Mouse (Mus musculus): ENCODE results near the gene Zswim3. TPM values are rescaled to one million over a fixed set of nuclear protein-coding genes. Genes with fewer than 3 reads are reported as not detected.

The Zswim3 gene
- polyA plus RNA-seq (2014; fragmentation: Nextera tagmentation; extraction: Ambion mirVana): 6.0 and 6.4 TPM in 2 replicates

GRCm38 (mm10) chr2:164804533-164805331, at the start of gene Zswim3, which contains the start of gene Acot8:
Zswim3 (plus strand) TSS chr2:164805098.
Acot8 (minus strand) TSS chr2:164804882.
- Histone ChIP-seq H3K4me3 (ENCODE audit: low read depth, low read length) (peak within 1 kb of the TSS; percentile 76), H3K9ac (ENCODE audit: low read depth, low read length) (peak within 1 kb of the TSS; percentile 83), H3K9me3 (ENCODE audit: control insufficient read depth, low read length) (no peaks in the 10 kb centered on the region), H3K27me3 (replicated peaks; ENCODE audit: control insufficient read depth, insufficient read depth, low read length) (no peaks in the 10 kb centered on the region), H3K36me3 (ENCODE audit: control insufficient read depth, insufficient read depth, low read length) (peaks cover 24% of the 10 kb centered on the region), H3K4me1 (ENCODE audit: control insufficient read depth, insufficient read depth, low read length) (peaks cover 13% of the 10 kb centered on the region; the same call in 1 of the 2 replicates), H3K27ac (replicated peaks; ENCODE audit: low read depth, low read length) (peak within 1 kb of the TSS; percentile 84), H3K4me2 (ENCODE audit: low read depth, low read length) (peak within 1 kb of the TSS; percentile 82)
- DNase-seq (ENCODE audit: low spot score): peak; percentile 98
- ATAC-seq (ENCODE audit: low read depth): peak; percentile 96
- WGBS: 0% methylated on average over 42 of the region's 47 CpGs

GRCm38 (mm10) chr2:164757841-164758240, 47.1 kb upstream of the Zswim3 start:
- DNase-seq (ENCODE audit: low spot score): no peak
- Histone ChIP-seq H3K27ac (replicated peaks; ENCODE audit: low read depth, low read length) (no peak overlapping the region), H3K9me3 (ENCODE audit: control insufficient read depth, low read length) (no peaks in the 10 kb centered on the region), H3K27me3 (replicated peaks; ENCODE audit: control insufficient read depth, insufficient read depth, low read length) (no peaks in the 10 kb centered on the region), H3K9ac (ENCODE audit: low read depth, low read length) (no peak overlapping the region), H3K4me2 (ENCODE audit: low read depth, low read length) (no peak overlapping the region), H3K4me3 (ENCODE audit: low read depth, low read length) (no peak overlapping the region), H3K4me1 (ENCODE audit: control insufficient read depth, insufficient read depth, low read length) (no peaks in the 10 kb centered on the region), H3K36me3 (ENCODE audit: control insufficient read depth, insufficient read depth, low read length) (peaks cover 100% of the 10 kb centered on the region)
- 90% methylated on average over 10 of the region's 11 CpGs for WGBS
- no peak for ATAC-seq (ENCODE audit: low read depth)

GRCm38 (mm10) chr2:164758692-164759091, 46.2 kb upstream of the Zswim3 start:
- ATAC-seq (ENCODE audit: low read depth) (no peak), DNase-seq (ENCODE audit: low spot score) (no peak)
- H3K27ac ChIP-seq (replicated peaks; ENCODE audit: low read depth, low read length): no peak overlapping the region
- H3K27me3 ChIP-seq (replicated peaks; ENCODE audit: control insufficient read depth, insufficient read depth, low read length): no peaks in the 10 kb centered on the region
- H3K4me3 ChIP-seq (ENCODE audit: low read depth, low read length): no peak overlapping the region
- no peaks in the 10 kb centered on the region for H3K4me1 ChIP-seq (ENCODE audit: control insufficient read depth, insufficient read depth, low read length)
- no peak overlapping the region for H3K9ac ChIP-seq (ENCODE audit: low read depth, low read length)
- H3K9me3 ChIP-seq (ENCODE audit: control insufficient read depth, low read length): no peaks in the 10 kb centered on the region
- H3K4me2 ChIP-seq (ENCODE audit: low read depth, low read length): no peak overlapping the region
- peaks cover 100% of the 10 kb centered on the region for H3K36me3 ChIP-seq (ENCODE audit: control insufficient read depth, insufficient read depth, low read length)
- 61% methylated on average over 1 of the region's 1 CpGs for WGBS

- ATAC-seq (ENCODE audit: low read depth) (no peak), DNase-seq (ENCODE audit: low spot score) (no peak)
- 90% methylated on average over 4 of the region's 4 CpGs for WGBS
- Histone ChIP-seq H3K4me2 (ENCODE audit: low read depth, low read length) (no peak overlapping the region), H3K9me3 (ENCODE audit: control insufficient read depth, low read length) (no peaks in the 10 kb centered on the region), H3K4me1 (ENCODE audit: control insufficient read depth, insufficient read depth, low read length) (no peaks in the 10 kb centered on the region), H3K36me3 (ENCODE audit: control insufficient read depth, insufficient read depth, low read length) (peaks cover 91% of the 10 kb centered on the region), H3K27me3 (replicated peaks; ENCODE audit: control insufficient read depth, insufficient read depth, low read length) (no peaks in the 10 kb centered on the region), H3K9ac (ENCODE audit: low read depth, low read length) (no peak overlapping the region), H3K27ac (replicated peaks; ENCODE audit: low read depth, low read length) (no peak overlapping the region), H3K4me3 (ENCODE audit: low read depth, low read length) (no peak overlapping the region)
Measured at GRCm38 (mm10) chr2:164760059-164760833, 44.7 kb upstream of the Zswim3 start.

- Histone ChIP-seq H3K27ac (replicated peaks; ENCODE audit: low read depth, low read length) (no peak overlapping the region), H3K4me3 (ENCODE audit: low read depth, low read length) (no peak overlapping the region), H3K27me3 (replicated peaks; ENCODE audit: control insufficient read depth, insufficient read depth, low read length) (no peaks in the 10 kb centered on the region), H3K36me3 (ENCODE audit: control insufficient read depth, insufficient read depth, low read length) (peaks cover 91% of the 10 kb centered on the region), H3K4me1 (ENCODE audit: control insufficient read depth, insufficient read depth, low read length) (no peaks in the 10 kb centered on the region), H3K9ac (ENCODE audit: low read depth, low read length) (no peak overlapping the region), H3K4me2 (ENCODE audit: low read depth, low read length) (no peak overlapping the region), H3K9me3 (ENCODE audit: control insufficient read depth, low read length) (no peaks in the 10 kb centered on the region)
- DNase-seq (ENCODE audit: low spot score) (no peak), ATAC-seq (ENCODE audit: low read depth) (no peak)
- 98% methylated on average over 2 of the region's 2 CpGs for WGBS
Measured at GRCm38 (mm10) chr2:164761502-164761901, 43.4 kb upstream of the Zswim3 start.

- no peak for ATAC-seq (ENCODE audit: low read depth)
- H3K27me3 ChIP-seq (replicated peaks; ENCODE audit: control insufficient read depth, insufficient read depth, low read length): no peaks in the 10 kb centered on the region
- over 99% methylated on average over 4 of the region's 4 CpGs for WGBS
- no peak overlapping the region for H3K4me2 ChIP-seq (ENCODE audit: low read depth, low read length)
- DNase-seq (ENCODE audit: low spot score): no peak
- no peak overlapping the region for H3K4me3 ChIP-seq (ENCODE audit: low read depth, low read length)
- no peak overlapping the region for H3K27ac ChIP-seq (replicated peaks; ENCODE audit: low read depth, low read length)
- H3K4me1 ChIP-seq (ENCODE audit: control insufficient read depth, insufficient read depth, low read length): no peaks in the 10 kb centered on the region
- H3K36me3 ChIP-seq (ENCODE audit: control insufficient read depth, insufficient read depth, low read length): peaks cover 91% of the 10 kb centered on the region
- no peaks in the 10 kb centered on the region for H3K9me3 ChIP-seq (ENCODE audit: control insufficient read depth, low read length)
- H3K9ac ChIP-seq (ENCODE audit: low read depth, low read length): no peak overlapping the region
Measured at GRCm38 (mm10) chr2:164761971-164762370, 42.9 kb upstream of the Zswim3 start.

GRCm38 (mm10) chr2:164762593-164762992, 42.3 kb upstream of the Zswim3 start:
- no peak overlapping the region for H3K27ac ChIP-seq (replicated peaks; ENCODE audit: low read depth, low read length)
- H3K36me3 ChIP-seq (ENCODE audit: control insufficient read depth, insufficient read depth, low read length): peaks cover 91% of the 10 kb centered on the region
- 90% methylated on average over 7 of the region's 7 CpGs for WGBS
- no peaks in the 10 kb centered on the region for H3K4me1 ChIP-seq (ENCODE audit: control insufficient read depth, insufficient read depth, low read length)
- no peaks in the 10 kb centered on the region for H3K27me3 ChIP-seq (replicated peaks; ENCODE audit: control insufficient read depth, insufficient read depth, low read length)
- no peaks in the 10 kb centered on the region for H3K9me3 ChIP-seq (ENCODE audit: control insufficient read depth, low read length)
- no peak overlapping the region for H3K9ac ChIP-seq (ENCODE audit: low read depth, low read length)
- DNase-seq (ENCODE audit: low spot score) (no peak), ATAC-seq (ENCODE audit: low read depth) (no peak)
- H3K4me3 ChIP-seq (ENCODE audit: low read depth, low read length): no peak overlapping the region
- H3K4me2 ChIP-seq (ENCODE audit: low read depth, low read length): no peak overlapping the region

- peaks cover 63% of the 10 kb centered on the region for H3K36me3 ChIP-seq (ENCODE audit: control insufficient read depth, insufficient read depth, low read length)
- no peak for DNase-seq (ENCODE audit: low spot score)
- WGBS: 79% methylated on average over 3 of the region's 3 CpGs
- 0 out of 2 replicates have a peak, but pooled peaks cover 8% of the 10 kb centered on the region for H3K4me1 ChIP-seq (ENCODE audit: control insufficient read depth, insufficient read depth, low read length)
- H3K4me3 ChIP-seq (ENCODE audit: low read depth, low read length): no peak overlapping the region
- H3K27me3 ChIP-seq (replicated peaks; ENCODE audit: control insufficient read depth, insufficient read depth, low read length): no peaks in the 10 kb centered on the region
- H3K27ac ChIP-seq (replicated peaks; ENCODE audit: low read depth, low read length): no peak overlapping the region
- no peaks in the 10 kb centered on the region for H3K9me3 ChIP-seq (ENCODE audit: control insufficient read depth, low read length)
- H3K9ac ChIP-seq (ENCODE audit: low read depth, low read length): no peak overlapping the region
- no peak overlapping the region for H3K4me2 ChIP-seq (ENCODE audit: low read depth, low read length)
- ATAC-seq (ENCODE audit: low read depth): no peak
Measured at GRCm38 (mm10) chr2:164765841-164766240, 39.1 kb upstream of the Zswim3 start.
